Mouse (Mus musculus): ENCODE results near the gene Tmem53.

DNA sequence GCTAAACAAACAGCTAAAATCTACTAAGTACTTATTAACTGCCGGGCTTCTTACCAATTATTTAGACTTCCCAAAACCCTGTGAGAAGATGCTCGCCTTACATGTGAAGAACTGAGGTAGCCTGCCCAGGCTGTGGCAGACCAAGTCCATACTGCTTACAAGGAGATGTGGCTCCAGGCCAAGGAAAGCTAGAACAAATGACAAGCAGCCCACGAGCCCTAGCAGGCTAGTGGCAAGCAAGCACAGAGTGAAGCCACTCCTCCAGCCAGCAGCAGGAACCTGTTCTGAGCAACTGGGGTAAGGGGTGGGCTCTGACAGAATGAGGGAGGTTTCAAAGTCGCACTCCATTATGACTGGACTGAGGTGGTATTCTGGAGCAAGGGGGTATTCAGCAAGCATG is 23.0 kb downstream of the Tmem53 start:
- no peak for TF ChIP-seq CTCF (IDR thresholded peaks at IDR 0.05; ENCODE audit: low read depth)
- TF ChIP-seq EP300 (IDR thresholded peaks at IDR 0.05; ENCODE audit: low read depth), result no peak

Data from liver, embryonic 14.5 days (tissue).